Mouse (Mus musculus) thymus, adult 2 months (tissue): ENCODE results near the gene Rab30.

Source experiments
- CTCF ChIP-seq: fragments of 200-500 bp; IDR thresholded peaks from 2 replicates; pipeline ENCODE4 v1.5.1; 2012; ENCODE audit warnings: mild to moderate bottlenecking, control low read depth, low read length, moderate library complexity, borderline replicate concordance; ENCODE audit not compliant: control insufficient read depth, poor library complexity, insufficient read depth; ENCODE audit errors: extremely low read depth
- POLR2A ChIP-seq: fragments of 200-500 bp; IDR thresholded peaks from 2 replicates; pipeline ENCODE4 v1.6.1; 2012; ENCODE audit warnings: mild to moderate bottlenecking, low read length, control low read depth, moderate library complexity; ENCODE audit not compliant: control insufficient read depth, poor library complexity, insufficient read depth; ENCODE audit errors: extremely low read depth

DNA sequence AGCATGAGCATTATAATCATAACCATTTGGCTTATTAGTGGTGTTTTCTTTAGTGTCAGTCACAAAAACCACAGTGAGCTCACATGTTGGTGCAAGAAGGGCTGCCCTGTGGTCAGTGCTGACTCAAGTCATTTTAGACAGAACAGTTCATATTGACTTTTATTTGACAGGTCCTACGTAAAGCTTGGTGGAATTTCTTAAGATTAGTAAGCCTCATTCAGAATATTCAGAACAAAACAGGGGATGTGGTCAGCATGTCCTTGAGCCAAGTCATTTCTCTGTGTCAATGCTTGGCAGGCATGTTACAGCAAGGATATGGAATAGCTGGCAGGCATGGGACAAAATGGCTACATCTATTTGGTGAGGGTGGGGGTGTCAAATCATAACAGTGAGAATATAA is 37.7 kb upstream of the Rab30 start:
- TF ChIP-seq POLR2A (no peak), CTCF (no peak)
